Mouse (Mus musculus): ENCODE results near the gene Psg19. TPM values are rescaled to one million over a fixed set of nuclear protein-coding genes. Genes with fewer than 3 reads are reported as not detected.
"Not testable (repeated sequence)": the region's sequence is repeated elsewhere in the genome, so short reads cannot be mapped to it uniquely, and the experiment has no call there.

Psg19 gene
- polyA plus RNA-seq, 1 experiment = 8.5 TPM

DNA sequence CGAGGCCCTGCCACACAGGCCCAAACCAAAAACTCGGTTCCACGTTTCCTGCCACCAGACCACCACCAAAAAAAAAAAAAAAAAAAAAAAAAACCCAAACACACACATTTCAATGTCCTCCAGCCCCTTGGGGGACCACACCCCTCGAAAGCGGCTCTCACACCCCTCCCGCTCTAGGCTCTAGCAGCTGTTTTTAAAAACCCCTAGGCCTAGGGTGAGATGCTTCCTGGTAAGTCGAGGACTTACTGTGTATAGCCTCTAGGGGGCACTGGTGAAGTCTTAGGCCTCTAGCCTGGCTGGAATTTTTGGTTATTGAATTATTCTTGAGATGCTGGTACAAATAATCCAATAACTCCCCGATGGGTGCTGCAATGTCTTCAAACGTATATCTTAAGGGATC is 30.3 kb upstream of the Psg19 start:
- TF ChIP-seq POLR2A (IDR thresholded peaks at IDR 0.05; ENCODE audit: control insufficient read depth, low read depth, low read length) (no peak), CTCF (IDR thresholded peaks at IDR 0.05; ENCODE audit: control insufficient read depth, insufficient read depth, insufficient replicate concordance, low read depth, low read length) (no peak)
- Histone ChIP-seq H3K27ac (ENCODE audit: control insufficient read depth, insufficient read depth, low read depth, low read length) (peak overlapping the region; percentile 60), H3K4me1 (ENCODE audit: control insufficient read depth, insufficient read depth, low read length) (peaks cover 21% of the 10 kb centered on the region), H3K36me3 (ENCODE audit: control insufficient read depth, insufficient read depth, low read length) (no peaks in the 10 kb centered on the region), H3K27me3 (ENCODE audit: control insufficient read depth, insufficient read depth, low read length) (no peaks in the 10 kb centered on the region), H3K4me3 (ENCODE audit: control insufficient read depth, low read depth, low read length) (peak overlapping the region; percentile 78)

DNA sequence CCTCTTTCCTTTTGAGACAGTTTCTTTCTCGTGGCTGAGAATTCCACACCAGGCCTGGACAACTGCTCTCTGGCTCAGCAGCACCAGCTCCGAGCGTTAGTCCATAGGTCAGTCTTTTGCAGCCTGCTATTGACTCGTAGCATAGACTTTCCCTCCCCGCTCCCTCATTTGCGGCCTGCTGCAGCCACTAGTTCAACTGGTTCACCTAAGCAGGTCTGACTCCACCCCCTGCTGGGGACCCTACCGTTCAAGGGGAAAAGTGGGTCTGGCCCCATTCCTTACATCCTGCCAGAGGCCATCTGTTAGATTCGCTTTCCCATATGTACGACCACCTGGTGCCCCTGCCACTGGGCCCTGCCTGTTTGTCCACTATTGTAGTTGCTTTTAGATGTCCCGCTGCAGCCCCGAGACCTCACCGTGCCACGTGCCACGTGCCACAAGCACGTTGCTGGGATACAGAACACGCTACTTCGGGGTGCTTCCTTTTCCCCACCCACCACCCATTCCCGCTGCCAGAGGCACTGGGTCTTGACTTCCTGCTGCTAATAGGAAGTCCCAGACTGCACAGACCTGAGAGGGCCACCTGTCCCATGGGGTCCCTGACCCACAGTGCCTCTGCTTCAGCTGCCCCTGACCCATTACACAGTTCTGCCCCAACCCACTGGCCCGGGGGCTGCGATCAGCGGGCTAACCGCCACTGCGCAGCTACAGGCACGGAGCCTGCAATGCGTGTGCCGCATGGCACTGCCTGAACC is 29.6 kb upstream of the Psg19 start:
- Histone ChIP-seq H3K27me3 (ENCODE audit: control insufficient read depth, insufficient read depth, low read length) (no peaks in the 10 kb centered on the region), H3K36me3 (ENCODE audit: control insufficient read depth, insufficient read depth, low read length) (no peaks in the 10 kb centered on the region), H3K27ac (ENCODE audit: control insufficient read depth, insufficient read depth, low read depth, low read length) (peak overlapping the region; percentile 60), H3K4me3 (ENCODE audit: control insufficient read depth, low read depth, low read length) (peak overlapping the region; percentile 78), H3K4me1 (ENCODE audit: control insufficient read depth, insufficient read depth, low read length) (peaks cover 21% of the 10 kb centered on the region)
- TF ChIP-seq CTCF (IDR thresholded peaks at IDR 0.05; ENCODE audit: control insufficient read depth, insufficient read depth, insufficient replicate concordance, low read depth, low read length) (no peak), POLR2A (IDR thresholded peaks at IDR 0.05; ENCODE audit: control insufficient read depth, low read depth, low read length) (peak; percentile 58; the same call in 1 of the 2 replicates)

DNA sequence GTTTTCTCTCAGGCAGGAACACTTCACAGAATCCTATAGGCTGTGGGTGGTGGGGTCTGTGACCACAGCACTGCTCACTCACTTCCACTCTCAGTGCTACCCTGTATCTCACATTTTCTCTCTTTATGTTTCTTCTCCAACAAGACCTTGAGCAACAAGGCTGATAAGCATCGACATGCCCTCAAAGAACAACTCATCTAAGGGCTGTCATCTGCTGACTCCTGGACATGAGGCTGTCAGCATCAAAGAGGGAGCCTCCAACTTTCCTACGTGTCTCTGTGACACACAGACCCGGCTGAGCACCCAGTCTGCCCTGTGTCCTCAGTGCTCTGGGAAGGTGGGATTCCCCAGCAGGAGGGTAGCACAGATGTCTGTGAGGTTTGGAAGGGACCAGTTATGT is 23.2 kb upstream of the Psg19 start, which contains the start of gene Psg17:
Psg17 (minus strand) TSS at position 101 of the 400 bp plus-strand sequence.
- Histone ChIP-seq H3K4me3 (ENCODE audit: control insufficient read depth, low read depth, low read length) (no peak within 1 kb of the TSS), H3K36me3 (ENCODE audit: control insufficient read depth, insufficient read depth, low read length) (no peaks in the 10 kb centered on the region), H3K4me1 (ENCODE audit: control insufficient read depth, insufficient read depth, low read length) (peaks cover under 1% of the 10 kb centered on the region; the same call in 1 of the 2 replicates), H3K27ac (ENCODE audit: control insufficient read depth, insufficient read depth, low read depth, low read length) (no peak within 1 kb of the TSS), H3K27me3 (ENCODE audit: control insufficient read depth, insufficient read depth, low read length) (no peaks in the 10 kb centered on the region)
- TF ChIP-seq CTCF (IDR thresholded peaks at IDR 0.05; ENCODE audit: control insufficient read depth, insufficient read depth, insufficient replicate concordance, low read depth, low read length) = no peak
- TF ChIP-seq POLR2A (IDR thresholded peaks at IDR 0.05; ENCODE audit: control insufficient read depth, low read depth, low read length) = no peak

DNA sequence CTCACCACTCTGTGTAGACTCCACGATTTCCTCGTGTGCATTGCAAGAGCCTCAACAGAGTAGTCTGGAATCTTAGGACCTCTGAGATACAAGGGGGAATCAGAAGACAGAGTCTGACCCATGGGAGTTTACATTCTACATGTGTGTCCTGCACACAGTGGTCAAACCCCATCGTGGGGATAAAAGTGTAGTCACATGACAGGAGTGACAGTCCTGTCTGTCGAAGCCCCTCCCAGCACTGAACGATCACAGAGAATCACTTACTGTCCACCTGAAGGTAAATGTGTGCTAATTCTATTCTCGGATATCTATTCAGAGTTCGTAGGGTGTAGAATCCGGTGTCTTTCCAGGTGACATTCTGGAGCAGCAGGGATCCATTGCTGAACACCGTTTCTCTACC is 20.0 kb upstream of the Psg19 start:
- no peak for TF ChIP-seq CTCF (IDR thresholded peaks at IDR 0.05; ENCODE audit: control insufficient read depth, insufficient read depth, insufficient replicate concordance, low read depth, low read length)
- TF ChIP-seq POLR2A (IDR thresholded peaks at IDR 0.05; ENCODE audit: control insufficient read depth, low read depth, low read length) = no peak
- Histone ChIP-seq H3K27me3 (ENCODE audit: control insufficient read depth, insufficient read depth, low read length) (no peaks in the 10 kb centered on the region), H3K4me1 (ENCODE audit: control insufficient read depth, insufficient read depth, low read length) (no peaks in the 10 kb centered on the region), H3K36me3 (ENCODE audit: control insufficient read depth, insufficient read depth, low read length) (no peaks in the 10 kb centered on the region), H3K27ac (ENCODE audit: control insufficient read depth, insufficient read depth, low read depth, low read length) (no peak overlapping the region), H3K4me3 (ENCODE audit: control insufficient read depth, low read depth, low read length) (no peak overlapping the region)

DNA sequence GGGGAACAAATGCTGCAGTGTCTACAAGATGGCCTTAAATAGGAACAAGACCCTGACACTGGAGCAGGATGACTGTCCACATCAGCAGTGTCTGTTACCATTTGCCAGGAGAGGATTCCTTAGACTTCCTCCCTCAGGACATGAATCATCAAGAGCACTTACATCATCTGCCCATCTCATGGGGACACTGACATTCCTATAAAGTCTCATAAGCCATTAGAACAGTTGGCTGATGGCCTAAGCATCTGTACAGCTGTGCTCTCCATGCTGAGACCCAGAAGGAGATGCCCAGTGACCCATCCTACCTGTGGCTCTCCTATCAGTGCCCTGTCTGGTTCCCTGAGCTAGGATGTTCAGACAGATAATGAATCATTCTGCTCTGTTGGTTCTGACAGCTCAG is 5.2 kb upstream of the Psg19 start:
- H3K36me3 ChIP-seq (ENCODE audit: control insufficient read depth, insufficient read depth, low read length) = no peaks in the 10 kb centered on the region
- no peaks in the 10 kb centered on the region for H3K4me1 ChIP-seq (ENCODE audit: control insufficient read depth, insufficient read depth, low read length)
- no peak overlapping the region for H3K4me3 ChIP-seq (ENCODE audit: control insufficient read depth, low read depth, low read length)
- H3K27me3 ChIP-seq (ENCODE audit: control insufficient read depth, insufficient read depth, low read length) = no peaks in the 10 kb centered on the region
- H3K27ac ChIP-seq (ENCODE audit: control insufficient read depth, insufficient read depth, low read depth, low read length) = no peak overlapping the region
- TF ChIP-seq POLR2A (IDR thresholded peaks at IDR 0.05; ENCODE audit: control insufficient read depth, low read depth, low read length) = no peak
- no peak for TF ChIP-seq CTCF (IDR thresholded peaks at IDR 0.05; ENCODE audit: control insufficient read depth, insufficient read depth, insufficient replicate concordance, low read depth, low read length)

GRCm38 (mm10) chr7:18799129-18799528 is 809 bp upstream of the Psg19 start:
- TF ChIP-seq CTCF (IDR thresholded peaks at IDR 0.05; ENCODE audit: control insufficient read depth, insufficient read depth, insufficient replicate concordance, low read depth, low read length) (peak; percentile 42; the same call in 1 of the 2 replicates), POLR2A (IDR thresholded peaks at IDR 0.05; ENCODE audit: control insufficient read depth, low read depth, low read length) (no peak)
- H3K4me3 ChIP-seq (ENCODE audit: control insufficient read depth, low read depth, low read length) = no peak overlapping the region
- no peaks in the 10 kb centered on the region for H3K36me3 ChIP-seq (ENCODE audit: control insufficient read depth, insufficient read depth, low read length)

DNA sequence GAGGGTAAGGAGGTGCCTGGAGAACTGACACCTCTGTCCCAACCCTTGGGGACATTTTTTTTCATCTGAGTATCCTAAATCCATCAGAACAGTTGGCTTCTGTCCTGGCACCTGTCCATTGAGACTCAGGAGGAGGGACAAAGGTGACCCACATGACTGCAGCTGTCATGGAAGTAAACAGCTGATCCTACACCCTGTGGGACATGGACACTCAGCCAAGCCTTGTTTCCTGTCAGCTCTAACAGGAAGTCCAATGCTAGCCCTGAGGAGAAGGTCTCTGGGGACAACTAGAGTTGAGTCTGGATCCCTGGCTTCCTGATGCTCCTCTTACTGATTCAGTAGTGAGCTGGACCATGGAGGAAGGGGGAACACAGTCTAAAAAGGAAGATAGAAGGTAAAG is 7.6 kb downstream of the Psg19 start:
- not testable (repeated sequence) for H3K36me3 ChIP-seq (ENCODE audit: control insufficient read depth, insufficient read depth, low read length); H3K27ac ChIP-seq (ENCODE audit: control insufficient read depth, insufficient read depth, low read depth, low read length); H3K4me3 ChIP-seq (ENCODE audit: control insufficient read depth, low read depth, low read length); H3K4me1 ChIP-seq (ENCODE audit: control insufficient read depth, insufficient read depth, low read length); H3K27me3 ChIP-seq (ENCODE audit: control insufficient read depth, insufficient read depth, low read length)

More at GRCm38 (mm10) chr7:18799129-18799528, 809 bp upstream of the Psg19 start:
- H3K4me1 ChIP-seq (ENCODE audit: control insufficient read depth, insufficient read depth, low read length) = no peaks in the 10 kb centered on the region
- no peaks in the 10 kb centered on the region for H3K27me3 ChIP-seq (ENCODE audit: control insufficient read depth, insufficient read depth, low read length)
- H3K27ac ChIP-seq (ENCODE audit: control insufficient read depth, insufficient read depth, low read depth, low read length) = no peak overlapping the region

GRCm38 (mm10) chr7:18781301-18781700 is 17.0 kb downstream of the Psg19 start:
- H3K27me3 ChIP-seq (ENCODE audit: control insufficient read depth, insufficient read depth, low read length); H3K27ac ChIP-seq (ENCODE audit: control insufficient read depth, insufficient read depth, low read depth, low read length); H3K4me3 ChIP-seq (ENCODE audit: control insufficient read depth, low read depth, low read length); H3K4me1 ChIP-seq (ENCODE audit: control insufficient read depth, insufficient read depth, low read length); H3K36me3 ChIP-seq (ENCODE audit: control insufficient read depth, insufficient read depth, low read length): not testable (repeated sequence)

All from testis, adult 2 months (tissue).